Mouse (Mus musculus) stomach, embryonic 15.5 days (tissue): ENCODE results near the gene Pafah1b3. TPM values are rescaled to one million over a fixed set of nuclear protein-coding genes. Genes with fewer than 3 reads are reported as not detected.

Experiments
- ATAC-seq: fragments of 200-750 bp; cut with Nextera tagmentation; 2 replicates; pipeline ENCODE4 v1.8.0; 2017; ENCODE audit warnings: low read depth, moderate number of reproducible peaks, moderate TSS enrichment; ENCODE audit not compliant: insufficient read depth, low FRiP score
- H3K27ac ChIP-seq: fragments of 300-500 bp; sonication (generic); 2 replicates; pipeline ENCODE4 v1.5.1; 2015; ENCODE audit warnings: mild to moderate bottlenecking, inconsistent platforms
- H3K27me3 ChIP-seq: fragments of 300-500 bp; sonication (generic); replicated peaks from 2 replicates; pipeline ENCODE4 v1.6.1; 2015; ENCODE audit warnings: inconsistent platforms
- H3K36me3 ChIP-seq: fragments of 300-500 bp; sonication (generic); 2 replicates; pipeline ENCODE4 v1.6.1; 2015; ENCODE audit warnings: inconsistent platforms
- H3K4me1 ChIP-seq: fragments of 300-500 bp; sonication (generic); 2 replicates; pipeline ENCODE4 v1.6.1; 2015; ENCODE audit warnings: inconsistent platforms
- H3K4me2 ChIP-seq: fragments of 300-500 bp; sonication (generic); 2 replicates; pipeline ENCODE4 v1.6.1; 2015; ENCODE audit warnings: mild to moderate bottlenecking, inconsistent platforms
- H3K4me3 ChIP-seq: fragments of 300-500 bp; sonication (generic); replicated peaks from 2 replicates; pipeline ENCODE4 v1.5.1; 2015; ENCODE audit warnings: inconsistent platforms
- H3K9ac ChIP-seq: fragments of 300-500 bp; sonication (generic); 2 replicates; pipeline ENCODE4 v1.6.1; 2015; ENCODE audit warnings: inconsistent platforms
- H3K9me3 ChIP-seq: fragments of 300-500 bp; sonication (generic); 2 replicates; pipeline ENCODE4 v1.6.1; 2016; ENCODE audit warnings: inconsistent platforms
- WGBS: fragments of 180-500 bp; shearing (Covaris S2); methylation state at CpG from one replicate; pipeline ENCODE4 v1.1.7; 2015; 5-methylcytosine and 5-hydroxymethylcytosine counted together
- polyA plus RNA-seq: library from polyadenylated mRNA; unstranded; fragments of >200 nt; fragmentation: Nextera tagmentation; extraction: Ambion mirVana; gene quantifications from 2 replicates; pipeline ENCODE4 v1.2.1, GENCODE M21; 2015

Pafah1b3 gene
- polyA plus RNA-seq, 1 experiment from 2014 or later: 201 TPM

- ATAC-seq: no peak
- H3K4me1 ChIP-seq: peaks cover 13% of the 10 kb centered on the region
- no peaks in the 10 kb centered on the region for H3K9me3 ChIP-seq
- 31% methylated on average over 17 of the region's 17 CpGs for WGBS
- H3K4me3 ChIP-seq: no peak overlapping the region
- H3K27ac ChIP-seq: no peak overlapping the region
- no peaks in the 10 kb centered on the region for H3K27me3 ChIP-seq
- H3K4me2 ChIP-seq: no peak overlapping the region
- no peaks in the 10 kb centered on the region for H3K36me3 ChIP-seq
- H3K9ac ChIP-seq: no peak overlapping the region
Measured at GRCm38 (mm10) chr7:25263968-25264870, 33.6 kb downstream of the Pafah1b3 start.

DNA sequence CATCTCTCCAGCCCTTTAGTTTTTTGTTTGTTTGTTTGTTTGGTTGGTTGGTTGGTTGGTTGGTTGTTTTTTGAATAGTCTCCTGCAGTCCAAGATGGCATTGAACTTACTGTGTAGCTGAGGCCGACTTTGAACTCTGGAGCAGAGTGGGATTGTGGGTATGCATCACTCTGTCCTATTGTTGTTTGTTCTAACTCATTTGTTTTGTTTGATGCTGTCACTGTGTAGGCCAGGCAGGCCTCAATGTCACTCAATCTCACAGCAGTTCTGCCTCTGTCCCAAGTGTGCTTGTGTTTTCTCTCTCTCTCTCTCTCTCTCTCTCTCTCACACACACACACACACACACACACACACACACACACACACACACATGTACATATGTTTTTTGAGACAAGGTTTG is 35.9 kb downstream of the Pafah1b3 start:
- no peak overlapping the region for H3K4me3 ChIP-seq
- ATAC-seq: no peak
- WGBS: 75% methylated on average over 1 of the region's 1 CpGs

GRCm38 (mm10) chr7:25251822-25252221 is 46.0 kb downstream of the Pafah1b3 start:
- ATAC-seq: no peak
- Histone ChIP-seq H3K27ac (peak overlapping the region; percentile 99), H3K9ac (peak overlapping the region; percentile 17; the same call in 1 of the 2 replicates), H3K4me3 (peak overlapping the region; percentile 99), H3K4me2 (peak overlapping the region; percentile 92), H3K36me3 (no peaks in the 10 kb centered on the region), H3K4me1 (peaks cover 25% of the 10 kb centered on the region), H3K9me3 (no peaks in the 10 kb centered on the region), H3K27me3 (no peaks in the 10 kb centered on the region)
- 21% methylated on average over 8 of the region's 8 CpGs for WGBS

More for the DNA sequence above, 35.9 kb downstream of the Pafah1b3 start:
- Histone ChIP-seq H3K36me3 (no peaks in the 10 kb centered on the region), H3K4me1 (peaks cover 4% of the 10 kb centered on the region; the same call in 1 of the 2 replicates), H3K27me3 (no peaks in the 10 kb centered on the region), H3K9ac (no peak overlapping the region), H3K9me3 (no peaks in the 10 kb centered on the region), H3K4me2 (no peak overlapping the region), H3K27ac (no peak overlapping the region)

DNA sequence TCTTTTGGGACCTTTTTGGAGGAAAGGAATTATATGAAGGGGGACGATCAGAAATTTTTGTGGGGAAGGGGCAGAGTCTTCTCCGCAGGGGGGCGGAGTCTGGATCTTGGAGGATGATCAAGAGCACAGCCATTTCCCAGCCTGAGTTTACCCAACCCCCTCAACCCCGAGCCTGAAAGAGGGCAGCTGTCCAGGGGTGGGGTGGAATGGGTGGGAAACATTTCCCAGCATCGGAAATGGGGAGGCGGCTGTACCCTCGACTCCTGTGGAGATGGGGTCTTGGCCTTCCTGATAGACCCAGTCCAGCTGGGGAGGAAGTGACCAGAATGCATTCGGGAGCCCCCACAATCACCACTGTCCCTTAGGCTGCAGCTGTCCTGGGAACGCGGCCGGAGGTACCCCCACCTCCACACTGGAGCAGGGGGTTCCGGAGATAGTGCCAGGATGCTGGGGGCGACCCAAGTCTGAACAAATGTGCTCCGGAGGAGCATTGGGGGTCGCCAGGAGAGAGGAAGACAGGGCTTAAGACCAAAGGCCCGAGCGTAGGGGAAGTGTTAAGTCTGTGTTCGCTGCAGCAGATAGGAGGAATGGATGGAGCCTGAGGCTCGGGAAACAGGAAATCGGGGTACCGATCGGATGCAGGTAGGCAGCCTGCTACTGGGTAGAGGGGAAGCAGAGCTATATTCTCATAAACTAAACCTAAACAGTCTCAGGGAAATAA is 46.6 kb downstream of the Pafah1b3 start:
- peak; percentile 25 for ATAC-seq
- WGBS: 2% methylated on average over 22 of the region's 22 CpGs
- Histone ChIP-seq H3K9ac (peak overlapping the region; percentile 96; the same call in 1 of the 2 replicates), H3K9me3 (no peaks in the 10 kb centered on the region), H3K4me2 (peak overlapping the region; percentile 92), H3K27ac (peak overlapping the region; percentile 99), H3K36me3 (no peaks in the 10 kb centered on the region), H3K4me1 (peaks cover 31% of the 10 kb centered on the region), H3K27me3 (no peaks in the 10 kb centered on the region), H3K4me3 (peak overlapping the region; percentile 99)

GRCm38 (mm10) chr7:25250141-25250972 is 47.4 kb downstream of the Pafah1b3 start, which contains the start of gene Erf:
TSS of gene Erf (minus strand) at chr7:25250761.
- ATAC-seq: peak; percentile 81
- peak within 1 kb of the TSS; percentile 96 for H3K9ac ChIP-seq

DNA sequence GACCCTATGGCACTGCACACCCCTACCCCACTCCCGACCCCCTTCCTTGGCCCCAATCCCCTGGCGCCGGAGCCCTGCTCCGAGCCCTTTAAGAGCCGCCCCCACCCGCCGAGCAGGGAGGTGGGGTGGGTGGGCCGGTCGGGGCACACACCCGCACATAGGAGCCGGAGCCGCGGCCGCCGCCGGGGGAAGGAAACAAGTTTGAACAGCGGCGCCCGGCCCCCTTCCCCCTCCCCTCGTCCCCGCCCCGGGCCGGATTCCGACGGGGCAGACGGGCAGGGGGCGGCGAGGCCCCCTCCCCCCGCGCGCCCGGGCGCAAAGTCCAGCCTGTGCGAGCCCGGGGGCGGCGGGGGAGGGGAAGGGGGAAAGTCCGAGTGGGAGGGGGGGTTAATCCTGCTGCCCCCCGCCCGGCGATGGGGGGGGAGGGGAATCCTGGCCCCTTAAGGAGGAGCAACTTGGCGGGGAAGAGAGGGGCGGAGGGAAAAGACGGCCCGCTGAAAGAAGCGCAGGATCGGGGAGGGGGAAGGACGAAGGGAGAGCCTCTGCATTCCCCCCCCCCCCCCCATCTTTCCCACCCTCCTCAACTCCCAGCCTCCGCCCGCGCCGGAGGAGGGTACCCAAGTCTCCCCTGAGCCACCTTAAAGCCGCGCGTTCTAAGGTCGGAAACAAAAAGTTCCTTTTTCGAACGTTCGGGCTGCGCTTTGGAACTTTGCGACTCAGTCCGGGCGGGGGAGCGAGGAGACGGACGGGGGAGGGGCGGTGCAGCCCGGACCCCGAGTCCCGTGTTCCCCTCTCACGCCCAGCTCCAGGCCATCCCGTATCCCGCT is 48.3 kb downstream of the Pafah1b3 start:
- H3K4me3 ChIP-seq: peak overlapping the region; percentile 99
- peaks cover 44% of the 10 kb centered on the region for H3K4me1 ChIP-seq
- WGBS: under 1% methylated on average over 53 of the region's 73 CpGs
- H3K4me2 ChIP-seq: peak overlapping the region; percentile 92
- H3K9ac ChIP-seq: peak overlapping the region; percentile 96
- H3K36me3 ChIP-seq: peaks cover 8% of the 10 kb centered on the region
- H3K9me3 ChIP-seq: no peaks in the 10 kb centered on the region
- no peaks in the 10 kb centered on the region for H3K27me3 ChIP-seq
- H3K27ac ChIP-seq: peak overlapping the region; percentile 99
- peak; percentile 57 for ATAC-seq

More at GRCm38 (mm10) chr7:25250141-25250972, 47.4 kb downstream of the Pafah1b3 start, which contains the start of gene Erf:
- H3K9me3 ChIP-seq: no peaks in the 10 kb centered on the region
- no peaks in the 10 kb centered on the region for H3K27me3 ChIP-seq
- WGBS: under 1% methylated on average over 67 of the region's 81 CpGs
- peaks cover 40% of the 10 kb centered on the region for H3K4me1 ChIP-seq
- peak within 1 kb of the TSS; percentile 99 for H3K4me3 ChIP-seq
- peak within 1 kb of the TSS; percentile 99 for H3K27ac ChIP-seq
- H3K4me2 ChIP-seq: peak within 1 kb of the TSS; percentile 92
- peaks cover 3% of the 10 kb centered on the region; the same call in 1 of the 2 replicates for H3K36me3 ChIP-seq

GRCm38 (mm10) chr7:25248846-25249313 is 48.9 kb downstream of the Pafah1b3 start:
- H3K36me3 ChIP-seq: peaks cover 13% of the 10 kb centered on the region
- peaks cover 49% of the 10 kb centered on the region for H3K4me1 ChIP-seq
- peak overlapping the region; percentile 92 for H3K4me2 ChIP-seq
- peak overlapping the region; percentile 96 for H3K9ac ChIP-seq
- peak overlapping the region; percentile 99 for H3K4me3 ChIP-seq
- peak overlapping the region; percentile 99 for H3K27ac ChIP-seq
- no peaks in the 10 kb centered on the region for H3K9me3 ChIP-seq
- ATAC-seq: peak; percentile 5; the same call in 1 of the 2 replicates
- H3K27me3 ChIP-seq: no peaks in the 10 kb centered on the region
- WGBS: 0% methylated on average over 25 of the region's 25 CpGs

GRCm38 (mm10) chr7:25248018-25248647 is 49.7 kb downstream of the Pafah1b3 start:
- ATAC-seq: no peak
- H3K27me3 ChIP-seq: no peaks in the 10 kb centered on the region
- H3K9me3 ChIP-seq: no peaks in the 10 kb centered on the region
- H3K36me3 ChIP-seq: peaks cover 17% of the 10 kb centered on the region
- H3K4me3 ChIP-seq: peak overlapping the region; percentile 99
- peaks cover 49% of the 10 kb centered on the region for H3K4me1 ChIP-seq
- WGBS: 1% methylated on average over 18 of the region's 18 CpGs
- peak overlapping the region; percentile 99 for H3K27ac ChIP-seq
- H3K9ac ChIP-seq: peak overlapping the region; percentile 96
- peak overlapping the region; percentile 92 for H3K4me2 ChIP-seq

- H3K4me1 ChIP-seq: peaks cover 49% of the 10 kb centered on the region
- WGBS: 14% methylated on average over 3 of the region's 3 CpGs
- H3K4me3 ChIP-seq: peak overlapping the region; percentile 99
Measured at GRCm38 (mm10) chr7:25247498-25247897, 50.3 kb downstream of the Pafah1b3 start.

GRCm38 (mm10) chr7:25246759-25247137 is 51.0 kb downstream of the Pafah1b3 start:
- Histone ChIP-seq H3K4me2 (peak overlapping the region; percentile 92), H3K36me3 (peaks cover 21% of the 10 kb centered on the region), H3K27me3 (no peaks in the 10 kb centered on the region), H3K9me3 (no peaks in the 10 kb centered on the region), H3K4me1 (peaks cover 47% of the 10 kb centered on the region), H3K9ac (0 out of 2 replicates have a peak overlapping the region, but pooled peaks have one; percentile 96), H3K4me3 (peak overlapping the region; percentile 99), H3K27ac (peak overlapping the region; percentile 99; the same call in 1 of the 2 replicates)
- 28% methylated on average over 4 of the region's 4 CpGs for WGBS
- no peak for ATAC-seq

More at GRCm38 (mm10) chr7:25247498-25247897, 50.3 kb downstream of the Pafah1b3 start:
- H3K27ac ChIP-seq: peak overlapping the region; percentile 99
- H3K4me2 ChIP-seq: peak overlapping the region; percentile 92
- peak overlapping the region; percentile 96 for H3K9ac ChIP-seq
- no peak for ATAC-seq
- H3K9me3 ChIP-seq: no peaks in the 10 kb centered on the region
- H3K36me3 ChIP-seq: peaks cover 21% of the 10 kb centered on the region
- H3K27me3 ChIP-seq: no peaks in the 10 kb centered on the region
